Mouse (Mus musculus): ENCODE results near the gene Nsd1. TPM values are rescaled to one million over a fixed set of nuclear protein-coding genes. Genes with fewer than 3 reads are reported as not detected.
"Not testable (repeated sequence)": the region's sequence is repeated elsewhere in the genome, so short reads cannot be mapped to it uniquely, and the experiment has no call there.

Gene Nsd1
- polyA plus RNA-seq, 1 experiment from 2014 or later = 52.7 TPM

GRCm38 (mm10) chr13:55190121-55190868 is 19.3 kb upstream of the Nsd1 start:
- peak overlapping the region; percentile 83 for H3K4me2 ChIP-seq
- H3K4me3 ChIP-seq = peak overlapping the region; percentile 52
- H3K27ac ChIP-seq (ENCODE audit: poor library complexity, severe bottlenecking) = peak overlapping the region; percentile 84
- peaks cover 12% of the 10 kb centered on the region for H3K4me1 ChIP-seq (replicated peaks)
- H3K9ac ChIP-seq = peak overlapping the region; percentile 68
- no peaks in the 10 kb centered on the region for H3K27me3 ChIP-seq (replicated peaks)
- H3K9me3 ChIP-seq (replicated peaks) = no peaks in the 10 kb centered on the region
- WGBS = 1% methylated on average over 34 of the region's 34 CpGs
- peak; percentile 100 for ATAC-seq (ENCODE audit: insufficient number of reproducible peaks, low FRiP score)
- no peaks in the 10 kb centered on the region for H3K36me3 ChIP-seq

GRCm38 (mm10) chr13:55191535-55191934 is 18.0 kb upstream of the Nsd1 start:
- Histone ChIP-seq H3K9me3 (replicated peaks) (no peaks in the 10 kb centered on the region), H3K4me2 (no peak overlapping the region), H3K36me3 (no peaks in the 10 kb centered on the region), H3K4me3 (no peak overlapping the region), H3K27me3 (replicated peaks) (no peaks in the 10 kb centered on the region), H3K9ac (no peak overlapping the region), H3K4me1 (replicated peaks) (peaks cover 12% of the 10 kb centered on the region), H3K27ac (ENCODE audit: poor library complexity, severe bottlenecking) (no peak overlapping the region)
- ATAC-seq (ENCODE audit: insufficient number of reproducible peaks, low FRiP score) = no peak
- 83% methylated on average over 5 of the region's 5 CpGs for WGBS

GRCm38 (mm10) chr13:55202758-55203157 is 6.8 kb upstream of the Nsd1 start:
- not testable (repeated sequence) for H3K27me3 ChIP-seq (replicated peaks); H3K27ac ChIP-seq (ENCODE audit: poor library complexity, severe bottlenecking); ATAC-seq (ENCODE audit: insufficient number of reproducible peaks, low FRiP score); H3K4me1 ChIP-seq (replicated peaks); H3K4me3 ChIP-seq; H3K36me3 ChIP-seq; H3K9me3 ChIP-seq (replicated peaks); H3K9ac ChIP-seq; H3K4me2 ChIP-seq
- 82% methylated on average over 4 of the region's 4 CpGs for WGBS

GRCm38 (mm10) chr13:55203740-55204139 is 5.8 kb upstream of the Nsd1 start:
- H3K4me1 ChIP-seq (replicated peaks) = no peaks in the 10 kb centered on the region
- WGBS = 79% methylated on average over 9 of the region's 9 CpGs
- no peak overlapping the region for H3K4me3 ChIP-seq
- no peak overlapping the region for H3K4me2 ChIP-seq
- H3K9ac ChIP-seq = no peak overlapping the region
- ATAC-seq (ENCODE audit: insufficient number of reproducible peaks, low FRiP score) = no peak
- no peak overlapping the region for H3K27ac ChIP-seq (ENCODE audit: poor library complexity, severe bottlenecking)
- H3K27me3 ChIP-seq (replicated peaks) = no peaks in the 10 kb centered on the region
- H3K9me3 ChIP-seq (replicated peaks) = no peaks in the 10 kb centered on the region
- H3K36me3 ChIP-seq = no peaks in the 10 kb centered on the region

- H3K36me3 ChIP-seq = no peaks in the 10 kb centered on the region
- 76% methylated on average over 8 of the region's 11 CpGs for WGBS
- no peak for ATAC-seq (ENCODE audit: insufficient number of reproducible peaks, low FRiP score)
Measured at GRCm38 (mm10) chr13:55204667-55205389, 4.8 kb upstream of the Nsd1 start.

GRCm38 (mm10) chr13:55205448-55206205 is 4.0 kb upstream of the Nsd1 start:
- H3K27ac ChIP-seq (ENCODE audit: poor library complexity, severe bottlenecking) = no peak overlapping the region; the same call in 1 of the 2 replicates
- 0 out of 2 replicates have a peak, but pooled peaks cover 1% of the 10 kb centered on the region for H3K4me1 ChIP-seq (replicated peaks)
- no peaks in the 10 kb centered on the region for H3K9me3 ChIP-seq (replicated peaks)
- H3K4me2 ChIP-seq = no peak overlapping the region
- no peaks in the 10 kb centered on the region for H3K36me3 ChIP-seq
- no peaks in the 10 kb centered on the region for H3K27me3 ChIP-seq (replicated peaks)
- no peak overlapping the region for H3K4me3 ChIP-seq
- H3K9ac ChIP-seq = no peak overlapping the region
- ATAC-seq (ENCODE audit: insufficient number of reproducible peaks, low FRiP score) = no peak
- WGBS = 84% methylated on average over 6 of the region's 6 CpGs

More at GRCm38 (mm10) chr13:55204667-55205389, 4.8 kb upstream of the Nsd1 start:
- Histone ChIP-seq H3K4me2 (no peak overlapping the region), H3K27ac (ENCODE audit: poor library complexity, severe bottlenecking) (no peak overlapping the region; the same call in 1 of the 2 replicates), H3K9me3 (replicated peaks) (no peaks in the 10 kb centered on the region), H3K9ac (no peak overlapping the region), H3K4me3 (no peak overlapping the region), H3K4me1 (replicated peaks) (no peaks in the 10 kb centered on the region), H3K27me3 (replicated peaks) (no peaks in the 10 kb centered on the region)

- no peak overlapping the region for H3K4me2 ChIP-seq
- H3K27ac ChIP-seq (ENCODE audit: poor library complexity, severe bottlenecking) = no peak overlapping the region
- no peak overlapping the region for H3K9ac ChIP-seq
- H3K36me3 ChIP-seq = peaks cover 10% of the 10 kb centered on the region
- H3K4me1 ChIP-seq (replicated peaks) = peaks cover 15% of the 10 kb centered on the region
- no peak for ATAC-seq (ENCODE audit: insufficient number of reproducible peaks, low FRiP score)
- no peaks in the 10 kb centered on the region for H3K27me3 ChIP-seq (replicated peaks)
- 70% methylated on average over 13 of the region's 13 CpGs for WGBS
- no peak overlapping the region for H3K4me3 ChIP-seq
- no peaks in the 10 kb centered on the region for H3K9me3 ChIP-seq (replicated peaks)
Measured at GRCm38 (mm10) chr13:55208837-55209648, 539 bp upstream of the Nsd1 start.

GRCm38 (mm10) chr13:55210193-55210970 is 800 bp downstream of the Nsd1 start:
- WGBS = 1% methylated on average over 68 of the region's 77 CpGs

GRCm38 (mm10) chr13:55210971-55211220 is 1.3 kb downstream of the Nsd1 start:
- peak overlapping the region; percentile 100 for H3K27ac ChIP-seq (ENCODE audit: poor library complexity, severe bottlenecking)
- ATAC-seq (ENCODE audit: insufficient number of reproducible peaks, low FRiP score) = peak; percentile 66
- H3K4me3 ChIP-seq = peak overlapping the region; percentile 92
- H3K4me1 ChIP-seq (replicated peaks) = peaks cover 27% of the 10 kb centered on the region
- 2% methylated on average over 17 of the region's 17 CpGs for WGBS
- no peaks in the 10 kb centered on the region for H3K27me3 ChIP-seq (replicated peaks)
- H3K4me2 ChIP-seq = peak overlapping the region; percentile 80
- H3K9ac ChIP-seq = peak overlapping the region; percentile 98
- H3K36me3 ChIP-seq = peaks cover 21% of the 10 kb centered on the region
- no peaks in the 10 kb centered on the region for H3K9me3 ChIP-seq (replicated peaks)

More at GRCm38 (mm10) chr13:55210193-55210970, 800 bp downstream of the Nsd1 start:
- Histone ChIP-seq H3K4me2 (peak overlapping the region; percentile 80), H3K9me3 (replicated peaks) (no peaks in the 10 kb centered on the region), H3K36me3 (peaks cover 18% of the 10 kb centered on the region), H3K4me3 (peak overlapping the region; percentile 92), H3K4me1 (replicated peaks) (peaks cover 23% of the 10 kb centered on the region), H3K27me3 (replicated peaks) (no peaks in the 10 kb centered on the region), H3K27ac (ENCODE audit: poor library complexity, severe bottlenecking) (peak overlapping the region; percentile 100), H3K9ac (peak overlapping the region; percentile 98)
- ATAC-seq (ENCODE audit: insufficient number of reproducible peaks, low FRiP score) = peak; percentile 52

Data from heart, embryonic 12.5 days (tissue).